Mouse (Mus musculus): ENCODE measurements at regions not wholly inside any gene's neighbourhood (a gene's known extent, or its start where the extent isn't known, plus 50 kb on each side); places are given as distances from the start of the nearest gene placed in this dataset.

GRCm38 (mm10) chr16:30774951-30775661 lies 175.6 kb downstream of the Fam43a start:
- no peak for DNase-seq (ENCODE audit: low spot score in 2 of 2)

GRCm38 (mm10) chr16:30775740-30776700 lies 176.5 kb downstream of the Fam43a start:
- no peak for DNase-seq (ENCODE audit: low spot score in 2 of 2)

- no peak for DNase-seq (ENCODE audit: low spot score in 2 of 2)
Measured at GRCm38 (mm10) chr16:30777416-30777815, 177.9 kb downstream of the Fam43a start.

GRCm38 (mm10) chr16:30778078-30778477 lies 178.6 kb downstream of the Fam43a start:
- DNase-seq (ENCODE audit: low spot score in 2 of 2) = no peak

GRCm38 (mm10) chr16:30778945-30779344 lies 179.4 kb downstream of the Fam43a start:
- DNase-seq (ENCODE audit: low spot score in 2 of 2) = no peak

GRCm38 (mm10) chr16:30784261-30784660 lies 184.7 kb downstream of the Fam43a start:
- no peak for DNase-seq (ENCODE audit: low spot score in 2 of 2)

GRCm38 (mm10) chr16:30784949-30785348 lies 185.4 kb downstream of the Fam43a start:
- DNase-seq (ENCODE audit: low spot score in 2 of 2) = no peak

- no peak for DNase-seq (ENCODE audit: low spot score in 2 of 2)
Measured at GRCm38 (mm10) chr16:30786060-30786459, 186.5 kb downstream of the Fam43a start.

GRCm38 (mm10) chr16:30787351-30787750 lies 187.8 kb downstream of the Fam43a start:
- no peak for DNase-seq (ENCODE audit: low spot score in 2 of 2)

- DNase-seq (ENCODE audit: low spot score in 2 of 2) = no peak
Measured at GRCm38 (mm10) chr16:30788321-30788781, 188.8 kb downstream of the Fam43a start.

GRCm38 (mm10) chr16:30788944-30789781 lies 189.6 kb downstream of the Fam43a start:
- no peak for DNase-seq (ENCODE audit: low spot score in 2 of 2)

GRCm38 (mm10) chr16:30790036-30790435 lies 190.5 kb downstream of the Fam43a start:
- DNase-seq (ENCODE audit: low spot score in 2 of 2) = no peak

GRCm38 (mm10) chr16:30790551-30791001 lies 191.1 kb downstream of the Fam43a start:
- no peak for DNase-seq (ENCODE audit: low spot score in 2 of 2)

GRCm38 (mm10) chr16:30791048-30791855 lies 191.7 kb downstream of the Fam43a start:
- no peak for DNase-seq (ENCODE audit: low spot score in 2 of 2)

GRCm38 (mm10) chr16:30792738-30793377 lies 193.3 kb downstream of the Fam43a start:
- no peak for DNase-seq (ENCODE audit: low spot score in 2 of 2)

GRCm38 (mm10) chr16:30793378-30793753 lies 193.8 kb downstream of the Fam43a start:
- DNase-seq (ENCODE audit: low spot score in 2 of 2) = no peak

GRCm38 (mm10) chr16:30793856-30794255 lies 194.3 kb downstream of the Fam43a start:
- no peak for DNase-seq (ENCODE audit: low spot score in 2 of 2)

- DNase-seq (ENCODE audit: low spot score in 2 of 2) = no peak
Measured at GRCm38 (mm10) chr16:30795501-30795904, 196.0 kb downstream of the Fam43a start.

- DNase-seq (ENCODE audit: low spot score in 2 of 2) = no peak
Measured at GRCm38 (mm10) chr16:30796103-30796502, 196.6 kb downstream of the Fam43a start.

- DNase-seq (ENCODE audit: low spot score in 2 of 2) = no peak
Measured at GRCm38 (mm10) chr16:30797006-30797405, 197.5 kb downstream of the Fam43a start.
